Mouse (Mus musculus) ES-E14 (cell line): Measurements from ENCODE around the gene Trim28.

Experiments
- CHD2 ChIP-seq: IDR thresholded peaks from 2 replicates; pipeline ENCODE4 v1.6.1; 2014; ENCODE audit warnings: mild to moderate bottlenecking, low read depth, low read length, inconsistent platforms
- MAFK ChIP-seq: IDR thresholded peaks from 2 replicates; pipeline ENCODE4 v1.6.1; 2014; ENCODE audit warnings: mild to moderate bottlenecking, low read depth, low read length, inconsistent platforms; ENCODE audit not compliant: insufficient read depth
- ZNF384 ChIP-seq: IDR thresholded peaks from 2 replicates; pipeline ENCODE4 v1.6.1; 2012; ENCODE audit warnings: low read depth, low read length, inconsistent platforms

DNA sequence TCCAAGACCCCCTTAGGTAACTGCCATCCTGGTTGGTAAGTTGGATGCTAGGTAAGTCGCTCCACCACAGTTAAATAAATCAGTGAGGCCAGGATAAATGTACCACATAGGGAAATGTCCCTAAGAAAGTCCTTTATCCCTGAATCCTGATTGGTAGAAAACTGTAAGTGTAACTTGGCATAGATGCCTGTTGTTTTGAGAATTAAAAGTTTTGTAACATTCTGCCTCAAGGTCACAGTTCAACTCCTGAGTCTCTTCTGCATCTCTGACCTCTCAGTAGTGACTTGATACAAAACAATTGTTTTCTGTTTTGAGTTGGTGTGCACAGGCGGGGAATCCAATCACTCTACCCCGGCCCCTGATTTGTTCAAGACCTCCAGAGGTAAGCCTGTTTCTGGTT, at the start of gene Trim28:
- TF ChIP-seq MAFK: no peak
- TF ChIP-seq CHD2: no peak
- TF ChIP-seq ZNF384: no peak
